Mouse (Mus musculus) embryo, embryonic 10.5 days (tissue): Measurements from ENCODE around the gene Gm20909.
"Not testable (repeated sequence)": the region's sequence is repeated elsewhere in the genome, so short reads cannot be mapped to it uniquely, and the experiment has no call there.

ENCODE experiments used
- DNase-seq: peaks from one replicate; pipeline ENCODE4 v3.0.0-alpha.2; 2015; ENCODE audit warnings: low spot score

Gene Gm20909

GRCm38 (mm10) chrY:21164270-21164669 is at the start of gene Gm20909:
Gene Gm20909, plus strand, starts transcription at chrY:21164570.
- DNase-seq, result not testable (repeated sequence)
